Mouse (Mus musculus): ENCODE results near the gene Wnk2.

- TF ChIP-seq CTCF (conservative IDR thresholded peaks at IDR 0.05; ENCODE audit: low read length) (no peak), POU5F1 (IDR thresholded peaks at IDR 0.05; ENCODE audit: borderline replicate concordance, low read length) (no peak), NANOG (IDR thresholded peaks at IDR 0.05; ENCODE audit: borderline replicate concordance, low read length) (no peak)
Observed at GRCm38 (mm10) chr13:49158040-49158713, 10.4 kb upstream of the Wnk2 start.
